Comparison of ENCODE assay signal across 8 mouse cellular contexts in genomic region chr1:38627683-38628361, GRCm38 (mm10). TPM values are rescaled to one million over a fixed set of nuclear protein-coding genes. Genes with fewer than 3 reads are reported as not detected.
A peak's percentile ranks its signal among the peaks of the same experiment; 100 is the strongest.
DNase-seq lines count a peak whose midpoint lies in the region; ATAC-seq and TF ChIP-seq lines count a peak whose summit lies in the region.

No protein-coding gene starts in this region.

- peak; percentile 37; the same call in 1 of the 2 replicates for ATAC-seq in kidney, postnatal 0 days (replicated peaks; ENCODE audit: low FRiP score, low read depth)
- no peak for ATAC-seq in liver, postnatal 0 days
- no peak for ATAC-seq in monocyte, adult 5-6 weeks (replicated peaks; ENCODE audit: insufficient number of reproducible peaks, low FRiP score, low TSS enrichment, poor library complexity, severe bottlenecking)

- peak overlapping the region; percentile 78 for H3K4me3 ChIP-seq in kidney, postnatal 0 days (replicated peaks; ENCODE audit: low read depth, low read length)
- peak overlapping the region; percentile 50 for H3K4me3 ChIP-seq in liver, postnatal 0 days (ENCODE audit: low read depth, low read length)

- no peak for TF ChIP-seq CTCF in kidney, postnatal 0 days (IDR thresholded peaks at IDR 0.05; ENCODE audit: low read depth)
- TF ChIP-seq CTCF in brain, embryonic 14.5 days (IDR thresholded peaks at IDR 0.05; ENCODE audit: borderline replicate concordance, extremely low read depth, insufficient read depth, insufficient read length) = no peak
- no peak for TF ChIP-seq CTCF in liver, postnatal 0 days (IDR thresholded peaks at IDR 0.05; ENCODE audit: low read depth)

- no peaks in the 10 kb centered on the region for H3K9me3 ChIP-seq in kidney, postnatal 0 days (replicated peaks; ENCODE audit: low read length)
- no peaks in the 10 kb centered on the region for H3K9me3 ChIP-seq in liver, postnatal 0 days (ENCODE audit: low read length)

- H3K4me1 ChIP-seq in kidney, postnatal 0 days (replicated peaks; ENCODE audit: insufficient read depth, low read length) = no peaks in the 10 kb centered on the region
- H3K4me1 ChIP-seq in liver, postnatal 0 days (ENCODE audit: insufficient read depth) = peaks cover 2% of the 10 kb centered on the region; the same call in 1 of the 2 replicates

- H3K27me3 ChIP-seq in kidney, postnatal 0 days (ENCODE audit: insufficient read depth, low read length) = no peaks in the 10 kb centered on the region
- peaks cover 50% of the 10 kb centered on the region for H3K27me3 ChIP-seq in liver, postnatal 0 days (ENCODE audit: insufficient read depth, low read length)

- peak; percentile 84 for DNase-seq in kidney, postnatal 0 days (ENCODE audit: low spot score)
- no peak for DNase-seq in kidney, postnatal 36 days
- peak; percentile 73 for DNase-seq in brain, embryonic 14.5 days (ENCODE audit: low read depth)
- peak; percentile 24 to 48 for DNase-seq in gastrocnemius, postnatal 4 days (ENCODE audit: low spot score in 2 of 2)
- DNase-seq in layer of hippocampus, adult 18-20 months (ENCODE audit: low spot score in 2 of 2) = peak; percentile 44 to 69
- DNase-seq in liver, postnatal 0 days = no peak
- DNase-seq in right cerebral cortex, postnatal 25 days = peak; percentile 60

- peak overlapping the region; percentile 98 for H3K4me2 ChIP-seq in kidney, postnatal 0 days (ENCODE audit: low read length)
- H3K4me2 ChIP-seq in liver, postnatal 0 days (ENCODE audit: low read depth, low read length) = peak overlapping the region; percentile 79

- no peaks in the 10 kb centered on the region for H3K36me3 ChIP-seq in kidney, postnatal 0 days (ENCODE audit: insufficient read depth, low read length)
- no peaks in the 10 kb centered on the region for H3K36me3 ChIP-seq in liver, postnatal 0 days (replicated peaks; ENCODE audit: insufficient read depth, low read length)

- WGBS in kidney, postnatal 0 days = 1% methylated on average over 37 of the region's 42 CpGs
- WGBS in liver, postnatal 0 days (ENCODE audit: insufficient replicate concordance) = 1% methylated on average over 42 of the region's 42 CpGs

- TF ChIP-seq EP300 in liver, postnatal 0 days (IDR thresholded peaks at IDR 0.05; ENCODE audit: low read depth) = no peak

- peak overlapping the region; percentile 74 for H3K9ac ChIP-seq in kidney, postnatal 0 days (ENCODE audit: low read depth, low read length)
- H3K9ac ChIP-seq in liver, postnatal 0 days (replicated peaks) = peak overlapping the region; percentile 30

- H3K27ac ChIP-seq in kidney, postnatal 0 days = peak overlapping the region; percentile 90
- no peak overlapping the region for H3K27ac ChIP-seq in liver, postnatal 0 days (ENCODE audit: low read depth)

- no peak; the same call in 1 of the 2 replicates for TF ChIP-seq POLR2A in brain, embryonic 14.5 days (IDR thresholded peaks at IDR 0.05; ENCODE audit: borderline replicate concordance, extremely low read depth, insufficient read depth, insufficient read length, poor library complexity, severe bottlenecking)

RNA-seq across cellular contexts. Expression of gene Aff3, which starts 36.9 kb away (rescaled TPM):
- 6.9 and 7.9 TPM in 2 replicates for polyA plus RNA-seq in kidney, postnatal 0 days (2015; fragmentation: Nextera tagmentation; extraction: Ambion mirVana)
- polyA plus RNA-seq in brain, embryonic 14.5 days (2012; rRNA removed) = 34.0 and 52.5 TPM in 2 replicates
- 10 to 100 TPM; 11.4 to 14.2 TPM for total RNA-seq in gastrocnemius, postnatal 4 days (2021)
- 100 to 1,000 TPM; 115 to 122 TPM for total RNA-seq in layer of hippocampus, adult 18-20 months (2021)
- polyA plus RNA-seq in liver, postnatal 0 days (2015; fragmentation: Nextera tagmentation; extraction: Ambion mirVana) = 0.81 and 1.1 TPM in 2 replicates
- total RNA-seq in monocyte, adult 5-6 weeks (2017) = 14.5 to 27.7 TPM (median 22.8 TPM) in 3 replicates

Comparison
In these comparisons a context has a peak if more than half of its experiments do, and no peak if none do; other contexts are left out.
1. DNase-seq: peak in kidney, postnatal 0 days (single experiment), brain, embryonic 14.5 days (single experiment), gastrocnemius, postnatal 4 days (2 of 2), layer of hippocampus, adult 18-20 months (2 of 2) and right cerebral cortex, postnatal 25 days (single experiment); none in kidney, postnatal 36 days (0 of 2) and liver, postnatal 0 days (single experiment).